Mouse (Mus musculus) kidney, postnatal 14 days (tissue): ENCODE measurements at regions not wholly inside any gene's neighbourhood (a gene's known extent, or its start where the extent isn't known, plus 50 kb on each side); places are given as distances from the start of the nearest gene placed in this dataset.

Experiments used
- DNase-seq: peaks from one replicate; pipeline ENCODE4 v3.0.0; 2022; ENCODE audit warnings: mixed read lengths

DNA sequence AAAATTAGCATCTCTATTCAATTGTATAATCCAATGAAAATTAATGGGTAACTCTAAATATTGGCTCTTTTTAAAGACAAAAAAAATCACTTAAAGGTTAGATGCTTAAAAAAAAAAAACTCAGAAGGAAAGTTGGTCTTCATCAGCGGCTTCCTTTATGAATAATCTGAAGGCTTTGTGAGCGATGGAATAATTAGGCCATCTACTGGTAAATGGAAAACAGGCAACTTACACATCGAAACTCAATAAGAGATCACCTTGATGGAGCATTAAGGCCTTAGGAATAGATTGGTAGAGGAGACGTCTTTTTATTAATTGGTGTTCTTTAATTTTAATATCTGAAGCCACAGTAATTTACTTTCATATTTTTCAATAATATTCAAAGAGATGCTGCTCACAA, 218.6 kb upstream of the Tacr3 start:
- no peak for DNase-seq

DNA sequence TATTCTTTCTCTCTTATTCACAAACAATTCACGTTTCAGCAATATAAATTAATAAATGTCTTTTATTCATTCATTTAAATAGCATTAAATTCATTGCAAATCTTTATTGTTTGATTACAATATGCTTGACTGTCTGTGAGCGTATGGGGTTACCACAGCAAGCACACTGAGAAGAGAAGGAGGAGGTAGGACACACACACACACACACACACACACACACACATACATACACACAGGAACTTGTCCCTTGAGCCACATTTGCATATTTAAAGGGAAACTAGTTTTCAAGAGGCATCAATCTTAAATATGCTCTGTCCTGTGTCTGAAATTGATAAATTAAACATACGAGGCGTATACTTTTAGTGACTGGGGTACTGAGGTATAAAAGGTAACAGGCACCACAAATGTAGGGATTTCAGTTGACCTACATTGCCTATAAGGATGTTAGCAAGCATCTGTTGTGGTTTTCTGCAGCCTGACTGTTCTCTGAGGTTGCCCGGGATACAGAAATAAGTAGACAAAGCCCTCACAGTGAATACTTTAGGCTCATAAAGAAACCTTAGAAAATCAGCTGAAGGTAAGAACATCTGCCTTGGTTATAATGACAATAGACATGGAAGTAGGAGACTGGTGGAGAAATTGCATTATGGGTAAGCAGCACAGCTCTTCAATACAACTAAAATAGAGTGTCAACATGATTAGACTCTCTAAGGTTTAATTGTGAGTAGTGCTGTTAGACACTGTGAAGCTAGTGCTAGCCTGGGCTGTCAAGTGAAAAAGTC, 217.1 kb upstream of the Tacr3 start:
- DNase-seq, result no peak

DNA sequence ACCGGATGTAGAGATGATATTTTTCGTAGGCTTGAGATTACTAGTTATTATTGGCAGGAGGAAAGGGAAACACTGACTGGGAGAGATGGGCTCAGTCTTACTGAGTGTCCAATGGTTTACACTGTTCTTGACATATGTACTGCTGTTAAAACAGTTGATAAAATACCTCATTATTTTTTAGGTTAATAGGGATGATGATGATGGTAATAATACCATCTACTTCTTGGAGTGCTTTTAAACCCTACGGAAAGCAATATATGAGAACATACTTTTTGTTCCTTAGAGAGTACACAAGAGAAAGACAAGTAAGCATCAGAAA, 216.6 kb upstream of the Tacr3 start:
- no peak for DNase-seq

DNA sequence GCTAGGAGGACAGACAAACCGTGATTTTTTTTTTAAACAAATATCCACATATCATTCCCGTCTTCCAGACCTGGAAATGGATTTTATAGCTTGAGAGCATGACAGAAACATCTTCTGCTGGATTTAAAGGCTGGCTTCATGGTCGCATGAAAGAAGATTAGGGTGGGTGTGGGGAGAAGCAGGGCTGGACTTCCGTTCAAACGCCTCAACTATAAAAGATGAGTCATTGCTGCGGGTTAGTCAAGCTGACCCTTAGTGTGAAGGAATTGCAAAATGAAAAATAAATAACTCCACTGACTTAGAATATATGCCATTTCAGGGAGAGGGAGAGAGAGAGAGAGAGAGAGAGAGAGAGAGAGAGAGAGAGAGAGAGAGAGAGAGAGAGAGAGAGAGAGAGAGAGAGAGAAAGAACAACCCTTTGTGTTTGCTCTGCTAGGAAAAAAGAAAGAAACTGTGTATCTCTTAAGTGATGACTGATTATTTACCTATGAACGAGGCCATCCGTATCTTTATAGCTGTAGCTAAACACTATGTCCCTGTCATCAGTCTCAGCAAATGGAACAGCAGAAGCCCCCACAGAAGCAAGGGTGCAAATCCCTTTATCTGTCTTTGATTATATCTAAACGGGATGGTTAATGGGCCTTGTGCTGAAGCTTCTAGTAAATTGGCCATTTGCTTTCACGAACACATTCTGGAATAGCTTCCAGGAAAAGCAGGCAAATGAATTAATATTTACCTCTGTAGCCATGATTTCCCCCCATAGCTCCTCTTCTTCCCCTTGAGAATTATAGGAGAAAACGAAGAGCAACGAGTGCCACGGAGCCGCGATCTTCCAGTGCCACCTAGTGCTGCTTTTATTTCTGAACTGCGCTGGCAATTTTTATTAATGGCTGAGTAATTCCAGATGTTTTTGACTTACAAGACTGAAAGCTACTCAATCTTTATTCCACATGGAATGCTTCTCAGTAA, 199.4 kb upstream of the Tacr3 start:
- peak; percentile 41 for DNase-seq

DNA sequence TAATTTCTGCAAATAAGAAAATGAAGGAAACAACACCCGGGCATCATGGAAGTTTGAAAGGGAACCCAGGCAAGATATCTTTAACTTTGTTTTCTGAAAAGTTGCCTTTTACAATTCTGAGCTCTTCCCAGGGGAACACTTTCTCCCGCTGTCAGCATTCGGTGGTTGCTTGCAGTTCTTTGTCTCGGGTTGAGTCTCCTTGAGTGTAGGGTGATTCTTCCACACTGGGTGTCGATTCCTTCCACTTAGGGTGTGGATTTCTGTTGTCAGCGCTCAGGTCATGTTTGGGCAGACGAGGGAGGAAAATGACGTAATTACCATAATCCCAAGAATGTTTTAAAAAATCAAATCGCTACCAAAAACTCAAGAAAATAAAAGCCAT, 198.7 kb upstream of the Tacr3 start:
- DNase-seq, result no peak

DNA sequence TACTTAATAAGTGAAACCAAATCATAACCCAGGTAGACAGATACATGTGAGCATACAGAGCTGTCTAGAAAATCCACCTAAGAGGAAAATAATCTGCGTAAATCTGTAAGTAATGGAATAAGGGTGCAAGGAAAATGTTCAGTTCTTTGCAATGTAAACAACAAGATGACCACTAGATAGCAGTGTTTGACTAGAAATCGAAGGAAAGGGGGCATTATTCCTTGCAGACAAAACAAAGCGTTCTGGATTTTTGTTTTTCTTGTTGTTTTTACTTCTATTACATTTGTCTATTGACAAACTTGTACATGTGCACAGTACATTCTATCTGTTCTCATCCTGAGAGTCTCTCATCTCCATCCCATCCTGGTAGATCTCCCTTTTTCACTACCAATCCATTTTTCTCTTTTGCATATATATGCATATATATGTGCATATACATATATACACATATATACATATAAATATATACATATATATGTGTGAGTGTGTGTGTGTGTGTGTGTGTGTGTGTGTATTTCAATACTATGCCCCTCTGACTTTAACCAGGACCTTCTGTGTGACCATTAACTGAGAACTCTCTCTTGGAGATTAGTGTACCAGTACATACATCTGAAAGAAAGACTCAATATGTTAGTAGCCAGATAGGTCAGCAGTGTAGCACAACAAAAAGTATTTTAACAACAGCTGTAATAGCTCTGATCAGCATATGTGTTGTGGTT, 179.9 kb upstream of the Tacr3 start:
- DNase-seq, result no peak

DNA sequence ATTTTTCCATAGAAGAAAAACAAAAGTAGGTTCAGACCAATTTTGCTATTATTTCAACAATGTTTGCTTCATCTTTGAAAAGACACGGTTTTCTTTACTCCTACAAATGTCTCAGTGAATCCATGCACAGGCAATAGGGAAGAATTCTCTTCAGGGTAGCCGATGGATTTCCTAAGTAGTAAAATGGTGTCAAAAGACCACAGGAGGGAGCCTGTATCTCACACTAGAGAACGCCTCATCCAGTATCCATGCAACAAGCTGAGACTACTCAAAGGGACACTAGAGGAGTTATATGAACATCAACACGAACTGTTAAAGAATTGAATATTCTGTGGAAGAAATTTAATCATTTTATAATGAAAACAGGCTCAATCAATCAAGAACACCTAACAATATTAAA, 174.8 kb upstream of the Tacr3 start:
- peak; percentile 23 for DNase-seq

DNA sequence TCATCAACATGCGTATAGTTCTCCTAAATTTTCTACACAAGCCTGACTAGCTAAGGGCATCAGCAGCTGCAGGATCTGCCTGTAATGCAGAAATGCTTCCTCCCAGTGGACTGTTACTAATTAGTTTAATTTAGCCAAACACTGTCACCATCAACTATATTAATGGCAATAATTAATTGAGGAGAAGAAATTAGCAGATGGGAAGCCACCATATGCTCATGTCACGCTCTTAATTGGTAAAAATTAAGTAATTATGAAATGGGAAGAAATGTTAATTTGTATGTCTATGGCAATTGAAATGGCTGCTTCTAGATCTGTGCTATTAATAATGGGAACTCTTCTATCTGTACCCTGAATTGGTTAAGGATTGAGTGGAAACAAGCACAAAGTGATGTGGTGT, 133.9 kb upstream of the Tacr3 start:
- DNase-seq, result no peak

DNA sequence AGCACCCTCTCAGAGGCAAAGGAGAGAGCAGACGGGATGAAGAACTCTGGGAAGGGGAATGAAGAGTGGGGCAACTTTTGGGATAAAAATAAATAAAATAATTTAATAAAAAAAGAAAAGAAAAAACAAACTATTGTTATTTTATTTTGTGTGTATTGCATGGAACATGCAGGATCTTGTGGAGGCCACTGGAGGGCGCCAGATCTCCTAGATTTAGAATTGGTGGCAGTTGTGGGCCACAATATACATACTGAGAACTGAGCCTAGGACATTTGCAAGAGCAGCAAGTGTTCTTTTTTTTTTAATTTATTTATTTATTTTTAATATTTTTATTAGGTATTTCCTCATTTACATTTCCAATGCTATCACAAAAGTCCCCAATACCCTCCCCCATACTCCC, 110.2 kb upstream of the Tacr3 start:
- no peak for DNase-seq

DNA sequence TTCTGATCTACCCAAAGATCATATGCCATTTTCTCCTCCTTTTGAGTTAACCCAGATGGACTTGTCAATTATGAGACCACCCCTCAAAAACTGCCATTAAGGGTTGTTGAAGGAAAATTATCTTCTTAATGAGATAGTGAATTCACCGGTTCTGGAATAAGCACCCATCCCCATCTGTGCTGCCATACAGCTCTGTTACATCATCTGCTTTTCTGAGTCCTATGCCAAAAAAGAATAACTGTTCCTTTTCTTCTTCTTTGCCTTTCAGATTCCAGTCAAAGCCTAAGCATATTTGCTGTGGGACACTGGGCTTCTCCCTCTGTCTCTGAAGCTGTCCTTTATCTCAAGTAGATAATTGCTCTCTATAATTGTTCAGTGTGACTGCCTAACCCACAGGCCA, 93.1 kb upstream of the Tacr3 start:
- DNase-seq, result no peak

DNA sequence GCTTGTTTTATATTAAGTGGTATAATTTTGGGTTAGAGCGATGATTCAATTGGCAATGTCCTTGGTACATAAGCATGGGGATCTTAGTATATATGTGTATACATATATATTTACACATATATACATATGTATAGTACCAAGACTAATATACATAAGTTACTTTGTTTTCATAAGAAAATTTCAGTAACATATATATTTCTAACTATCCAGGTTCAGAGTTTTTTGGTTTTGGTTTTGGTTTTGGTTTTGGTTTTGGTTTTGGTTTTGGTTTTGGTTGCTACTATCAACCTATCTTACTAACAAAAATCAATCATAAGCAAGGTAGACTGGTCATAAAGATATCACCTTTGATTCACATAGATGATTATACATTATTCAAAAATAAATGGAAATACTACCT, 67.7 kb upstream of the Tacr3 start:
- DNase-seq, result no peak

DNA sequence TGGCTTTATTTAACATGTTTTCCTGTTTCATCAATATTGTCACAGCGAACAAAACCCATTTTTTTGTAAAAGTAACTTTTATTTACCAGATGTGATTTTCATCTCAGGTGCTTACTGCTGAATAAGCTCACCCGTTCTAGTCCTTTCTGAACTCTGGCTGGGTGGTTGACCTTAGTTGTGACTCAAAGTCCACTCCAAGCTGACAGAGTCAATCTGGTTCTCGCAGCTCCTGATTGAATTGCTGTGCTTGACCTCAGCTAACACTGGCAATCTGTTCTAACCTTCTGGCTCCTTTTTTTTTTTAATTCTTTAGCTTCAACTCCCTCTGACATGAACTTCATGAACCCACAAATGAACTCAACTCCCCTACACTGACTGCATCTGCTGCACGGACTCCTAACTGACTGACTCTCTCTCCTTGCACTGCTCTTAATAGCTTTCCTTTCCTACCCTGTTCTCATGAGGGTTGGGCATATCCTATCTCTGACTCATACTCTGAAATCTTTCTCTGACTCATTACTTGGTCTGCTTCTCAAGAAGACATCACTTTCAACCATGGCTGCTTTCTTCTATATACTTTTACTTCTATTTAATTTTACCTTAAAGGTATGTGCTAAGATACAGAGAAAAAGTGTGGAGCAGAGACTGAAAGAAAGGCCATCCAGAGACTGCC, 65.4 kb upstream of the Tacr3 start:
- no peak for DNase-seq
